Mouse (Mus musculus): ENCODE results near the gene Brinp3.

DNA sequence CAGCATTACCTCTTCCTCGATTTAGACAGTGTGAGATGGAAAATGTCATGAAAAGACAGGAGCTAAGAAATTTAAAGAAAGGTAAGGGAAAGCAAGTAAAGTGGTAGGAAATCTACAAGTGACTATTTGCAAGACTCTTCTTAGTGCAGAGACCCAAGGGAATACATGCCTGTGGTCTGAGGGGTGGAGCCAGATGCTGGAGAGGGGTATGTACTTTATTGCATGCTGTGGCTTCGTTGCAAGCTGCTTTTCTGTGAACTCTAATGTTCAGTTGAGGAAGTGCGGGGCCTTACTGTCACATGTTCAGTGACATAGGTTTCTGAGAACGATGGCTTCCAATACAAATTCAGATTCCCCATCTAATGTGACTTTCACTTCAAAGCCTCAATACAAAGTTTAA lies 313.2 kb downstream of the Brinp3 start:
- TF ChIP-seq CTCF (IDR thresholded peaks at IDR 0.05; ENCODE audit: borderline replicate concordance, insufficient read depth, low read depth, low read length), result no peak
- no peak for TF ChIP-seq POLR2A (IDR thresholded peaks at IDR 0.05; ENCODE audit: borderline replicate concordance, insufficient read depth, low read length)

All from cerebellum, adult 2 months (tissue).